Mouse (Mus musculus) embryonic fibroblast, embryonic 13.5 days (primary cell): ENCODE results near the gene Tapt1.

Experiments used
- CTCF ChIP-seq: IDR thresholded peaks from 2 replicates; pipeline ENCODE4 v1.5.1; 2011; ENCODE audit warnings: mild to moderate bottlenecking, control low read depth, low read length, moderate library complexity, borderline replicate concordance; ENCODE audit not compliant: insufficient read depth
- POLR2A ChIP-seq: IDR thresholded peaks from 2 replicates; pipeline ENCODE4 v1.6.1; 2011; ENCODE audit warnings: low read depth, mild to moderate bottlenecking, control low read depth, low read length, moderate library complexity

GRCm38 (mm10) chr5:44271564-44271963, 45.1 kb upstream of the Tapt1 start:
- TF ChIP-seq CTCF (no peak), POLR2A (no peak)
